Mouse (Mus musculus): ENCODE measurements at regions not wholly inside any gene's neighbourhood (a gene's known extent, or its start where the extent isn't known, plus 50 kb on each side); places are given as distances from the start of the nearest gene placed in this dataset.

GRCm38 (mm10) chr2:57593558-57593957 is 356.1 kb downstream of the Gpd2 start:
- no peak for ATAC-seq (replicated peaks; ENCODE audit: insufficient number of reproducible peaks, low FRiP score, low TSS enrichment, poor library complexity, severe bottlenecking)

GRCm38 (mm10) chr2:57597694-57598358 is 360.4 kb downstream of the Gpd2 start:
- ATAC-seq (replicated peaks; ENCODE audit: insufficient number of reproducible peaks, low FRiP score, low TSS enrichment, poor library complexity, severe bottlenecking), result no peak

GRCm38 (mm10) chr2:57611599-57611998 is 374.2 kb downstream of the Gpd2 start:
- ATAC-seq (replicated peaks; ENCODE audit: insufficient number of reproducible peaks, low FRiP score, low TSS enrichment, poor library complexity, severe bottlenecking), result no peak

GRCm38 (mm10) chr2:57613243-57613642 is 375.8 kb downstream of the Gpd2 start:
- no peak for ATAC-seq (replicated peaks; ENCODE audit: insufficient number of reproducible peaks, low FRiP score, low TSS enrichment, poor library complexity, severe bottlenecking)

- ATAC-seq (replicated peaks; ENCODE audit: insufficient number of reproducible peaks, low FRiP score, low TSS enrichment, poor library complexity, severe bottlenecking), result no peak
Measured at GRCm38 (mm10) chr2:57614587-57614991, 377.2 kb downstream of the Gpd2 start.

- ATAC-seq (replicated peaks; ENCODE audit: insufficient number of reproducible peaks, low FRiP score, low TSS enrichment, poor library complexity, severe bottlenecking), result no peak
Measured at GRCm38 (mm10) chr2:57616525-57617225, 379.2 kb downstream of the Gpd2 start.

- no peak for ATAC-seq (replicated peaks; ENCODE audit: insufficient number of reproducible peaks, low FRiP score, low TSS enrichment, poor library complexity, severe bottlenecking)
Measured at GRCm38 (mm10) chr2:57617258-57617657, 379.8 kb downstream of the Gpd2 start.

- no peak for ATAC-seq (replicated peaks; ENCODE audit: insufficient number of reproducible peaks, low FRiP score, low TSS enrichment, poor library complexity, severe bottlenecking)
Measured at GRCm38 (mm10) chr2:57644117-57644516, 353.6 kb upstream of the Galnt5 start.

- ATAC-seq (replicated peaks; ENCODE audit: insufficient number of reproducible peaks, low FRiP score, low TSS enrichment, poor library complexity, severe bottlenecking), result no peak
Measured at GRCm38 (mm10) chr2:57644541-57644940, 353.1 kb upstream of the Galnt5 start.

GRCm38 (mm10) chr2:57649002-57649401 is 348.7 kb upstream of the Galnt5 start:
- ATAC-seq (replicated peaks; ENCODE audit: insufficient number of reproducible peaks, low FRiP score, low TSS enrichment, poor library complexity, severe bottlenecking), result no peak

- ATAC-seq (replicated peaks; ENCODE audit: insufficient number of reproducible peaks, low FRiP score, low TSS enrichment, poor library complexity, severe bottlenecking), result no peak
Measured at GRCm38 (mm10) chr2:57657409-57657808, 340.3 kb upstream of the Galnt5 start.

GRCm38 (mm10) chr2:57661838-57662237 is 335.8 kb upstream of the Galnt5 start:
- ATAC-seq (replicated peaks; ENCODE audit: insufficient number of reproducible peaks, low FRiP score, low TSS enrichment, poor library complexity, severe bottlenecking), result no peak

GRCm38 (mm10) chr2:57672007-57672643 is 325.6 kb upstream of the Galnt5 start:
- ATAC-seq (replicated peaks; ENCODE audit: insufficient number of reproducible peaks, low FRiP score, low TSS enrichment, poor library complexity, severe bottlenecking), result no peak

- ATAC-seq (replicated peaks; ENCODE audit: insufficient number of reproducible peaks, low FRiP score, low TSS enrichment, poor library complexity, severe bottlenecking), result no peak
Measured at GRCm38 (mm10) chr2:57689877-57690276, 307.8 kb upstream of the Galnt5 start.

GRCm38 (mm10) chr2:57696992-57697772 is 300.5 kb upstream of the Galnt5 start:
- no peak for ATAC-seq (replicated peaks; ENCODE audit: insufficient number of reproducible peaks, low FRiP score, low TSS enrichment, poor library complexity, severe bottlenecking)

GRCm38 (mm10) chr2:57698659-57699061 is 299.0 kb upstream of the Galnt5 start:
- no peak; the same call in 1 of the 2 replicates for ATAC-seq (replicated peaks; ENCODE audit: insufficient number of reproducible peaks, low FRiP score, low TSS enrichment, poor library complexity, severe bottlenecking)

- no peak for ATAC-seq (replicated peaks; ENCODE audit: insufficient number of reproducible peaks, low FRiP score, low TSS enrichment, poor library complexity, severe bottlenecking)
Measured at GRCm38 (mm10) chr2:57699226-57699625, 298.5 kb upstream of the Galnt5 start.

- no peak for ATAC-seq (replicated peaks; ENCODE audit: insufficient number of reproducible peaks, low FRiP score, low TSS enrichment, poor library complexity, severe bottlenecking)
Measured at GRCm38 (mm10) chr2:57716754-57717510, 280.8 kb upstream of the Galnt5 start.

Data from monocyte, adult 5-6 weeks (primary cell).